Mouse (Mus musculus) intestine, embryonic 16.5 days (tissue): Measurements from ENCODE around the gene Myh9. TPM values are rescaled to one million over a fixed set of nuclear protein-coding genes. Genes with fewer than 3 reads are reported as not detected.

Experiments used
- ATAC-seq: fragments of 200-750 bp; cut with Nextera tagmentation; 2 replicates; pipeline ENCODE4 v1.8.0; 2017; ENCODE audit warnings: moderate TSS enrichment, moderate library complexity
- H3K27ac ChIP-seq: fragments of 300-500 bp; sonication (generic); 2 replicates; pipeline ENCODE4 v1.5.1; 2014; ENCODE audit warnings: mild to moderate bottlenecking, low read length
- H3K27me3 ChIP-seq: fragments of 300-500 bp; sonication (generic); replicated peaks from 2 replicates; pipeline ENCODE4 v1.6.1; 2014; ENCODE audit warnings: low read length, control low read depth, mixed read lengths; ENCODE audit not compliant: control insufficient read depth, insufficient read depth
- H3K36me3 ChIP-seq: fragments of 300-500 bp; sonication (generic); 2 replicates; pipeline ENCODE4 v1.6.1; 2014; ENCODE audit warnings: low read length, control low read depth; ENCODE audit not compliant: control insufficient read depth, insufficient read depth
- H3K4me1 ChIP-seq: fragments of 300-500 bp; sonication (generic); 2 replicates; pipeline ENCODE4 v1.6.1; 2014; ENCODE audit warnings: low read length, control low read depth, mixed read lengths; ENCODE audit not compliant: control insufficient read depth, insufficient read depth
- H3K4me2 ChIP-seq: fragments of 300-500 bp; sonication (generic); 2 replicates; pipeline ENCODE4 v1.6.1; 2014; ENCODE audit warnings: low read depth, low read length, control low read depth
- H3K4me3 ChIP-seq: fragments of 300-500 bp; sonication (generic); 2 replicates; pipeline ENCODE4 v1.5.1; 2014; ENCODE audit warnings: mild to moderate bottlenecking, low read length
- H3K9ac ChIP-seq: fragments of 300-500 bp; sonication (generic); 2 replicates; pipeline ENCODE4 v1.6.1; 2014; ENCODE audit warnings: low read depth, low read length
- H3K9me3 ChIP-seq: fragments of 300-500 bp; sonication (generic); 2 replicates; pipeline ENCODE4 v1.6.1; 2016; ENCODE audit warnings: low read length, control low read depth; ENCODE audit not compliant: control insufficient read depth
- WGBS: fragments of 180-500 bp; shearing (Covaris S2); extraction: QIAGEN DNeasy Blood & Tissue Kit; methylation state at CpG from one replicate; pipeline ENCODE4 v1.1.7; 2014; 5-methylcytosine and 5-hydroxymethylcytosine counted together
- polyA plus RNA-seq: library from polyadenylated mRNA; unstranded; fragments of >200 nt; fragmentation: Nextera tagmentation; extraction: Ambion mirVana; gene quantifications from 2 replicates; pipeline ENCODE4 v1.2.1, GENCODE M21; 2015

Myh9 gene
- polyA plus RNA-seq, 1 experiment from 2014 or later = 39.1 TPM

DNA sequence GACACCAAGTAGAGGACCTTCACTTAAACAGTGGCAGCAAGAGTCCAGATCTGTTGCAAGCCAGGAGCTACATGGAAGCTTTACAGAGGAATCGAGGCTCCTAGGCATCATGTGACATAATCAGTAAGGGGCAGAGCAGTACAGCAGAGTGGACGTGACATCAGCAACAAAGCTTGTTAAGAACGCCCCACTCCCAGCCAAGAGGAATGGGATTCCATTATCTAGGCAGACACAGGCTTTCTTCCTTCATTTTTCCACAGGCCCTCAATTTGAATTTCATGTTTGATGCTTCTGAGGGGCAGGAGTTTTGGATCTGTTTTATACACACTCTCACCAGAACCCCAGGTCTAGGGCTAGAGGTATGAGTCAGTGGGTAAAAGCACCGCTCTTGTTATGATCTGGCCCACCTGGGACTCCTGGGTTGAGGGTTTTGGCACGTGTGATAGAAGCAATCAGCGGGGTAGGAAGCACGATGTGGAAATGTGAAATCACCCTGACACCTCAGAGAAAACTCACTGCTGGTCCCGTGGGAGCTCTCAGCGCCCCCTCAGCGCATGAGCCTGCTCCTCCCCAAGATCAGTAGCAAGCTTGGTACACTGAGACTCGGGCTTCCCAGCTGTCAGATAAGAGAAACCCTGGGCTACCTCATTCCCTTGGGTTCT lies 30.7 kb downstream of the Myh9 start:
- H3K27me3 ChIP-seq = no peaks in the 10 kb centered on the region
- no peak overlapping the region for H3K9ac ChIP-seq
- WGBS = 77% methylated on average over 11 of the region's 11 CpGs
- peaks cover 55% of the 10 kb centered on the region for H3K4me1 ChIP-seq
- H3K27ac ChIP-seq = no peak overlapping the region
- H3K36me3 ChIP-seq = peaks cover 13% of the 10 kb centered on the region
- no peak overlapping the region for H3K4me3 ChIP-seq
- H3K4me2 ChIP-seq = no peak overlapping the region
- H3K9me3 ChIP-seq = no peaks in the 10 kb centered on the region
- ATAC-seq = no peak

DNA sequence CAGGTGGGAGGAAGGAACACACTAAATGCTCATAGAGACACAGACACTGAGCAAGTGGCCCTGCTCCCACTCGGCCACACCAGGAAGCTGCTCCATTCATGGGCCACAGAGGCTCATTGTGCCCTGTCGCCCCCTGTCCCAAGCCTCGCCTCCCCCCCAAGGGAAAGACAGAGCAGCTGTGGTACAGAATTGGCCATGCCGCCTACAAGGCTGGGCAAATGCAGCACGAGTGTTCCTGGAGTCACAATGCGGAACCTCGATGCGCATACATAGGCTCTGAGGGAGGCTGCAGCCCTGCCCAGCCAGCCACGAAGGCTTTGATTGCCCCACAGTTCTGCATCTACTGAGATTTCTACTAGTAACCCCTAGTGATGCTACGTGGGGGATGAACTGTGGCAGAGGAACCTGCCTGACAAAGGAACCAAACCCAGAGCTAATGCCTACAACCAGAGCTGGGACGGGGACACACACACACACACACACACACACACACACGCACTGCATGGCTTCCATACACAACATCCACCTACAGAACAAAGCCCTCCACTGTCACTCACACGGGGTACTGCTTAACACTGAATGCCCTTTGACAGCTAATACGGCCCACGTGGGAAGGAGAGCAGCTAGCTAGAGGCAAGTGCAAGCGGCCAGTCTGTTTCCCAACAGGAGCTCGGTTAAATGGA lies 31.4 kb downstream of the Myh9 start:
- no peak overlapping the region for H3K27ac ChIP-seq
- no peak for ATAC-seq
- H3K36me3 ChIP-seq = peaks cover 19% of the 10 kb centered on the region
- H3K4me2 ChIP-seq = no peak overlapping the region
- H3K4me1 ChIP-seq = peaks cover 48% of the 10 kb centered on the region
- H3K9ac ChIP-seq = 0 out of 2 replicates have a peak overlapping the region, but pooled peaks have one; percentile 4
- no peaks in the 10 kb centered on the region for H3K9me3 ChIP-seq
- no peak overlapping the region for H3K4me3 ChIP-seq
- H3K27me3 ChIP-seq = no peaks in the 10 kb centered on the region
- 78% methylated on average over 17 of the region's 17 CpGs for WGBS

DNA sequence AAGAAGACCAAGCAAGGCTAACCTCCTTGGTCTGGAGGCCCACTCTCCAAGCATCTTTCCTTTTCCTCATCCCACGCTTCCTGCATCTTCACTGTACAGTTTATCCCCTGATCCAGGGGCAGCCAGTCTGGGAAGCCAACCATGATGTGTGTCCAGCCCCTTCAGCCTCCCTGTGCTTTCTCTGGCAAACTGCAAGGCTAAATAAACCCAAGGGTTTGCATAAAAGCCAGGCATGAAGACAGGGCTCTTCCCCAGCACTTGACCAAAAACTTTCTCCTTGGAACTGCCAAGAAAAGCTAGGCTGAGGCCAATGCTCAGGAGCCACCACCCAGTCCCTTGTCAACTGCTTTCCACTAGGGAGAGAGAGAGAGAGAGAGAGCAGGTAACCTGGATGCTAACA lies 32.5 kb downstream of the Myh9 start:
- Histone ChIP-seq H3K9me3 (no peaks in the 10 kb centered on the region), H3K9ac (no peak overlapping the region; the same call in 1 of the 2 replicates), H3K27ac (no peak overlapping the region), H3K36me3 (peaks cover 28% of the 10 kb centered on the region), H3K27me3 (no peaks in the 10 kb centered on the region), H3K4me1 (peaks cover 43% of the 10 kb centered on the region), H3K4me2 (no peak overlapping the region), H3K4me3 (no peak overlapping the region)
- no peak for ATAC-seq
- 100% methylated on average over 1 of the region's 1 CpGs for WGBS

DNA sequence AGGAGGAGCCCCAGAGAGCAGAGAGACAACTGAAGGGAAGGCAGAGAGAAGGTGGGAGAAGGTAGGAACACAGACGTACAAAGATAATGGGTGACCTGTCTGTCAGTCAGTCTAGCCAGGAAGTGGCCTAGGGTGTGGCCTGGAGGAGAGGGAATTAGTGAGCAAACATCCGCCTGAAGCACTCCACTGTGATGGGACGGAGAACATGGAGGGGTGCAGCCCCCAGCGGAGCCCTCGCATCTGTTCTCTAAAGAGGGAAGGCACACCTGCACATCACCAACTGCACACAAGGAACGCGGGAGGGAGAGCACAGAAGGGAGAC lies 34.8 kb downstream of the Myh9 start:
- H3K4me2 ChIP-seq = no peak overlapping the region
- H3K27ac ChIP-seq = peak overlapping the region; percentile 21; the same call in 1 of the 2 replicates
- H3K4me3 ChIP-seq = no peak overlapping the region
- H3K36me3 ChIP-seq = peaks cover 31% of the 10 kb centered on the region
- H3K9ac ChIP-seq = no peak overlapping the region
- H3K27me3 ChIP-seq = no peaks in the 10 kb centered on the region
- no peaks in the 10 kb centered on the region for H3K9me3 ChIP-seq
- ATAC-seq = no peak
- WGBS = 76% methylated on average over 7 of the region's 7 CpGs
- peaks cover 37% of the 10 kb centered on the region for H3K4me1 ChIP-seq

DNA sequence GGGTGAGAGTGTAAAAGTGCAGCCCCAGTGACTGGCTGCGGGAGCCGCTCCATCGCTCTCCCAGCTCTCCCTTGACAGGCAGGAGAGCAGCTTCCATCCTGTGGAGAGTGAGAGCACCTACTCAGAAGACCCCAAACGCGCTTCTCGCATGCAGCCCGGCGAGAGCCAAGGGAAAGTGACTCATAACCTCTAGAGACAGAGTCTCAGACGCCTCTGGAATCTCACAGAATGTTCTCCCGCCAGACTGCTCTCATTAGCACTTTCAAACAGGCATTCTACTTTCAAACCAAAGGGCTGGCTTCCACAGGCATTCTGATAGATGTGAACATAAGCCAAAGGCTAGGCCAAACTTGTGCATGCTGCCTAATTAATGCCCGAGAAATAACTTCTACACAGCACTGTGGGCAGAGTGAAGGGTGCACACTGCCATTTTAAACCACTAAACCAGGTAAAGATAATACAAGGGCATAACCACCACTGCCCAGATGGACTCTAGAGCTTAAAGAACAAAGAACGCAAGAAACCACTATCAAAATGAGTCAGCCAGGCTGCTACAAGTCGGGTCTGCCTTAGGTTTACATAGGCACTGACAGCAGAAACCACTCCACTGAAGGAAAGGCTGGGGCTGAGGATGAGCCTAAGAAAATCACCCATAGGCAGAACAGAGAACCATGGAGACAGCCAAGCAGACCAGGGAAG lies 35.3 kb downstream of the Myh9 start:
- no peak for ATAC-seq
- no peak overlapping the region for H3K9ac ChIP-seq
- 83% methylated on average over 13 of the region's 13 CpGs for WGBS

DNA sequence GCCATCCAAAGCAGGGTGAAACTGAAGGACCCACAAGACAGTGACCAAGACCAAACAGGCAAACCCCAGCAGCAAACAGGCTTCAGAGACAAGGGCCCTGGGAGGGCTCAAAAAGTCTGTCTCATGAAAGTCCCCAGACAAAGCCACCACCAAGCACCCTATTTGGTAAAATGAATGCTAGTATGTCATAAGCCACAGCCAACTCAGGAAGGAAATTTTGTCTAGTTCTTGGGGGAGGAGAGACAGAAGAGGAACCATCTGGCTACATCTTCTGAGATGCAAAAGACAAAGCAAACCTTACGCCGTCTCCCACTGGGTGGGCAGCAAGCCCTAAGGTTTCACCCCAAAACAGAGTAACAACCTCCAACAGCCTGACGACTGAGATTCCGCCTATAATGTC lies 36.3 kb downstream of the Myh9 start:
- 93% methylated on average over 4 of the region's 4 CpGs for WGBS
- Histone ChIP-seq H3K9ac (no peak overlapping the region), H3K4me3 (no peak overlapping the region), H3K27ac (no peak overlapping the region), H3K9me3 (no peaks in the 10 kb centered on the region), H3K36me3 (peaks cover 29% of the 10 kb centered on the region), H3K4me2 (no peak overlapping the region), H3K27me3 (no peaks in the 10 kb centered on the region), H3K4me1 (peaks cover 47% of the 10 kb centered on the region)
- no peak for ATAC-seq

More for the DNA sequence above, 35.3 kb downstream of the Myh9 start:
- Histone ChIP-seq H3K27ac (peak overlapping the region; percentile 21; the same call in 1 of the 2 replicates), H3K9me3 (no peaks in the 10 kb centered on the region), H3K36me3 (peaks cover 32% of the 10 kb centered on the region), H3K4me3 (no peak overlapping the region), H3K4me2 (no peak overlapping the region), H3K4me1 (peaks cover 42% of the 10 kb centered on the region), H3K27me3 (no peaks in the 10 kb centered on the region)

DNA sequence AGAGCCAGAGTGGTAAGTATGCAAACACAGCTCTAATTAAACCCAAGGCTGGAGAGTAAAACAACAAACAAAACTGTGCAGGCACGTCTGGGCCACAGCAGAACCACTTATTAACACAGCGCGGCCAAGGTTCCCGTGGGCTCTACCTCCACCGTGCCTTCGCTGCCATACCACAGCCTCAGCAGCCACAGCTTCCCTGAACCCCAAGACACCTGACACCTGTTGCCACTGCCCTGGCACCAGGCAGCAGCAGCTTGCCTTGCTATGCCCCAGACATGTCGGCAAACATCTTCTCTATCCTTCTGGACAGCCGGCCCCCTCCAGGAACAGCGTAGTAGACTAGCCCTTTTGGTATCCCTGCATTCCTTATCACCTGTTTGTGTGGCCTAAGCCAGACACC lies 37.0 kb downstream of the Myh9 start:
- Histone ChIP-seq H3K9me3 (no peaks in the 10 kb centered on the region), H3K27ac (peak overlapping the region; percentile 15; the same call in 1 of the 2 replicates), H3K4me3 (no peak overlapping the region), H3K27me3 (no peaks in the 10 kb centered on the region), H3K36me3 (peaks cover 29% of the 10 kb centered on the region), H3K9ac (no peak overlapping the region), H3K4me2 (no peak overlapping the region), H3K4me1 (peaks cover 47% of the 10 kb centered on the region)
- ATAC-seq = no peak
- 81% methylated on average over 9 of the region's 9 CpGs for WGBS

DNA sequence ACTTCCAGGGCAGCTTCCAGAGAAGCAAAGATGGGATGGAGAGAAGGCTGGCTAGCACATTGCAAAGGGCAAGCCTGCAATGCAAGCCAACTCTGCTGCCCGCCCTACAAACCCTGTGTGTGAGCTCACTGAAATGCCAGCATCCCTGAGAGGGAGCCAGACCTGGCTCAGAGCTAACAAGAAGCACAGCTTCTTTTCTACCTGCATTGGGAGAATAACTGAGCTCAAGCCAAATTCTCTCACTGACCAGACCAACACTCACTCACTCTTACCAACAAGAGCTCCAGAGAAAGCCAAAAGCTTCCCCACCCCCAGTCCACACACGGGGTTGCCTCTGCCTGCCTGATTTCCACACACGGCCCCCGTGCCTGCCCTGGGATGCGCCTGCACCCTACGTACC lies 37.5 kb downstream of the Myh9 start:
- Histone ChIP-seq H3K9me3 (no peaks in the 10 kb centered on the region), H3K36me3 (peaks cover 29% of the 10 kb centered on the region), H3K4me2 (no peak overlapping the region), H3K27me3 (no peaks in the 10 kb centered on the region), H3K9ac (no peak overlapping the region), H3K4me3 (no peak overlapping the region), H3K4me1 (peaks cover 49% of the 10 kb centered on the region), H3K27ac (peak overlapping the region; percentile 15; the same call in 1 of the 2 replicates)
- 84% methylated on average over 6 of the region's 6 CpGs for WGBS
- ATAC-seq = no peak

DNA sequence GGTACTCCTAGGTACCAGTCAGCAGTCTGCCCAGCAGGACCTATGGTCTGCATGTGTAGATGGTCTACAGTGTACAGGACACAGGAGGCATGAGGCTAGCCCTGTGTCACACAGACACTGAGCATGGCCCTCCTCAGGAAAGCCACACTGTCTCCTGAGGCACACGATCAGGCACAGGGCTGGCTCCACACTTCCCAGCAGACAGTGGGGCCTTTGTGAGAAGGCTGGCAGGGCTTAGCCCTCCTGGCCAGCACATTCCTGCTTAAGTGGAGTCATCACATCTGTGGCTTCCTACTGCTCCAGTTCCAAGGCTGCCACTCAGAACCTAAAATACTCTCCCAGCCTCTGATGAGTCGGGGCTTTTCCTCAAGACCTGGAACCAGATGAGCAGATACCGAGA lies 38.2 kb downstream of the Myh9 start:
- Histone ChIP-seq H3K9me3 (no peaks in the 10 kb centered on the region), H3K27me3 (no peaks in the 10 kb centered on the region), H3K36me3 (peaks cover 29% of the 10 kb centered on the region), H3K4me1 (peaks cover 56% of the 10 kb centered on the region), H3K27ac (peak overlapping the region; percentile 35; the same call in 1 of the 2 replicates), H3K4me3 (no peak overlapping the region), H3K4me2 (no peak overlapping the region), H3K9ac (no peak overlapping the region)
- no peak for ATAC-seq
- WGBS = 61% methylated on average over 3 of the region's 3 CpGs
